Mouse (Mus musculus) neural tube, embryonic 14.5 days (tissue): ENCODE results near the gene Gcnt2. TPM values are rescaled to one million over a fixed set of nuclear protein-coding genes. Genes with fewer than 3 reads are reported as not detected.

Experiments
- ATAC-seq: fragments of 200-750 bp; cut with Nextera tagmentation; 2 replicates; pipeline ENCODE4 v1.8.0; 2017; ENCODE audit warnings: low read depth, mild to moderate bottlenecking, moderate TSS enrichment, moderate library complexity
- H3K27ac ChIP-seq: fragments of 300-500 bp; sonication (generic); 2 replicates; pipeline ENCODE4 v1.5.1; 2014; ENCODE audit warnings: low read depth, mild to moderate bottlenecking, control low read depth, low read length, moderate library complexity, mixed read lengths
- H3K27me3 ChIP-seq: fragments of 300-500 bp; sonication (generic); 2 replicates; pipeline ENCODE4 v1.6.1; 2014; ENCODE audit warnings: low read length; ENCODE audit not compliant: control insufficient read depth, insufficient read depth
- H3K36me3 ChIP-seq: fragments of 300-500 bp; sonication (generic); 2 replicates; pipeline ENCODE4 v1.6.1; 2014; ENCODE audit warnings: low read length, mixed read lengths; ENCODE audit not compliant: control insufficient read depth, insufficient read depth
- H3K4me1 ChIP-seq: fragments of 300-500 bp; sonication (generic); 2 replicates; pipeline ENCODE4 v1.6.1; 2014; ENCODE audit warnings: low read length; ENCODE audit not compliant: control insufficient read depth, insufficient read depth
- H3K4me2 ChIP-seq: fragments of 300-500 bp; sonication (generic); 2 replicates; pipeline ENCODE4 v1.6.1; 2014; ENCODE audit warnings: mild to moderate bottlenecking, low read depth, low read length, control low read depth
- H3K4me3 ChIP-seq: fragments of 300-500 bp; sonication (generic); 2 replicates; pipeline ENCODE4 v1.5.1; 2014; ENCODE audit warnings: low read depth, low read length, control low read depth, mixed read lengths
- H3K9ac ChIP-seq: fragments of 300-500 bp; sonication (generic); replicated peaks from 2 replicates; pipeline ENCODE4 v1.6.1; 2014; ENCODE audit warnings: low read depth, mild to moderate bottlenecking, control low read depth, low read length, mixed read lengths
- H3K9me3 ChIP-seq: fragments of 300-500 bp; sonication (generic); 2 replicates; pipeline ENCODE4 v1.6.1; 2016; ENCODE audit warnings: low read length; ENCODE audit not compliant: control insufficient read depth
- WGBS: fragments of 180-500 bp; shearing (Covaris S2); extraction: QIAGEN DNeasy Blood & Tissue Kit; methylation state at CpG from one replicate; pipeline ENCODE4 v1.1.7; 2014; 5-methylcytosine and 5-hydroxymethylcytosine counted together
- microRNA-seq: library from miRNA; unstranded; fragments of <30 nt; microRNA quantifications from one replicate; pipeline ENCODE4, GENCODE M21; 2016
- polyA plus RNA-seq: library from polyadenylated mRNA; unstranded; fragments of >200 nt; fragmentation: Nextera tagmentation; extraction: Ambion mirVana; gene quantifications from 2 replicates; pipeline ENCODE4 v1.2.1, GENCODE M21; 2014

The Gcnt2 gene
- polyA plus RNA-seq, 1 experiment from 2014 or later: 6.1 TPM

DNA sequence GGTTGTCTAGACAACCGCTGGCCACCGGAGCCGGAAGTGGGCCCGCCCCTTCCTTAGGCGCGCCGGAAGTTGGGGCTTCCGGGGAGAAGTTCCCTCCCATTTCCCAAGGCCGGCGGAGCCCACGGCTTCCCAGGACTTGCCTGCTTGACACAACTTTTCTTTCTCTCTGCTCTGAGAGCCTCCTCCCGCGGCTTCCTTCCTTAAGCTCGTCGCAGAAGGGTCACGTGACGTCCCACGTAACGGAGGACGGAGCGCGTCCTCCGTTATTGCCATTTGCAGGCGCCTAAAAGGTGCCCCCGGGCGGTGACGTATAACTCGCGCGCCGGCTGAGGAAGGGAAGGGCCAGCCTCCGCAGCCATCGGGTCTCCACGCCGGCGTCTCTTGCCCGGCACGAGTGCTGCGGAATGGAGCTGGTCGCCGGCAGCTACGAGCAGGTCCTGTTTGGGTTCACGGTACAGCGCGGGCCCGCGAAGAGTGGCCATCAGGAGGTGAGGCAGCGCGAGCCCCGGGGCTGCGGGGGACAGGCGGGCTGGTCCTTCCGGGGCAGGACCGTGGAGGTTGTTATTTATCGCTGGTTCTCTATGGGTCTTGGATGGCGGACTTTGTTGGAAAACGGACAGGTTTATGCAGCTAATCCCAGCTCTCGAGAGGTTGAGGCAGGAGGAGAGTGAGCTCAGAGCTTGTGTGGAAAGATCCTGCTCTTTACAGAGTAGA lies 141.5 kb downstream of the Gcnt2 start, which contains the start of gene Pak1ip1:
TSS of gene Pak1ip1 (plus strand) at position 98 of the 714 bp plus-strand sequence.
- H3K27ac ChIP-seq: peak within 1 kb of the TSS; percentile 97
- H3K36me3 ChIP-seq: peaks cover 9% of the 10 kb centered on the region
- no peaks in the 10 kb centered on the region for H3K27me3 ChIP-seq
- peak within 1 kb of the TSS; percentile 93 for H3K4me2 ChIP-seq
- peak within 1 kb of the TSS; percentile 73 for H3K9ac ChIP-seq
- WGBS: under 1% methylated on average over 58 of the region's 58 CpGs
- peak; percentile 96 for ATAC-seq
- no peaks in the 10 kb centered on the region for H3K9me3 ChIP-seq
- H3K4me1 ChIP-seq: peaks cover 4% of the 10 kb centered on the region; the same call in 1 of the 2 replicates
- H3K4me3 ChIP-seq: peak within 1 kb of the TSS; percentile 77

- WGBS: 86% methylated on average over 5 of the region's 5 CpGs
- Histone ChIP-seq H3K4me1 (peaks cover 4% of the 10 kb centered on the region; the same call in 1 of the 2 replicates), H3K9me3 (no peaks in the 10 kb centered on the region), H3K36me3 (peaks cover 18% of the 10 kb centered on the region), H3K9ac (0 out of 2 replicates have a peak overlapping the region, but pooled peaks have one; percentile 3), H3K4me2 (peak overlapping the region; percentile 93), H3K27me3 (no peaks in the 10 kb centered on the region), H3K27ac (no peak overlapping the region), H3K4me3 (peak overlapping the region; percentile 77)
- no peak for ATAC-seq
These were observed 142.4 kb downstream of the Gcnt2 start for GRCm38 (mm10) chr13:41002001-41002400.

GRCm38 (mm10) chr13:41006244-41006643 lies 146.7 kb downstream of the Gcnt2 start:
- H3K9ac ChIP-seq: no peak overlapping the region
- H3K4me1 ChIP-seq: peaks cover 4% of the 10 kb centered on the region; the same call in 1 of the 2 replicates
- H3K9me3 ChIP-seq: no peaks in the 10 kb centered on the region
- no peaks in the 10 kb centered on the region for H3K27me3 ChIP-seq
- no peak for ATAC-seq
- no peak overlapping the region for H3K4me2 ChIP-seq
- no peak overlapping the region for H3K27ac ChIP-seq
- peaks cover 54% of the 10 kb centered on the region for H3K36me3 ChIP-seq
- no peak overlapping the region for H3K4me3 ChIP-seq
- 93% methylated on average over 4 of the region's 4 CpGs for WGBS

GRCm38 (mm10) chr13:41008271-41008670 lies 148.7 kb downstream of the Gcnt2 start:
- H3K36me3 ChIP-seq: peaks cover 73% of the 10 kb centered on the region
- no peak for ATAC-seq
- H3K4me3 ChIP-seq: no peak overlapping the region
- WGBS: 96% methylated on average over 10 of the region's 10 CpGs
- no peak overlapping the region for H3K9ac ChIP-seq
- H3K4me2 ChIP-seq: no peak overlapping the region
- H3K27me3 ChIP-seq: no peaks in the 10 kb centered on the region
- no peaks in the 10 kb centered on the region for H3K9me3 ChIP-seq
- H3K27ac ChIP-seq: no peak overlapping the region
- H3K4me1 ChIP-seq: no peaks in the 10 kb centered on the region

DNA sequence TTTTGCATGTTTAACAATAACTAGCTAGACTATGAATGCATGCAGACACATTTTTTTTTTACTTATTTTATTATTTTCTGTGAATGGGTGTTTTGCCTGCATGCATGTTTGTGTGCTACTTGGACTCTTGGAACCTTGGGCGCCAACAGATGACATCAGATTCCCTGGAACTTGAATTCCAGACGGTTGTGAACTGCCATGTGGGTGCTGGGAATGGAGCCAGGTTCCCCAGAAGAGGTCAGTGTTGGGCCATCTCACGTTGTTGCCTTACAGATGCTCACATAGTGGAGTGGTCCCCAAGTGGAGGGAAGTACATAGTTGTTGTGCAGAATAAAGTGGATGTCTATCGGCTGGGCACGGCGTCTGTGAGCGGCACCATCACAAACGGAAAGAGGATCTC lies 149.4 kb downstream of the Gcnt2 start:
- ATAC-seq: no peak
- WGBS: 87% methylated on average over 8 of the region's 8 CpGs
- Histone ChIP-seq H3K9ac (no peak overlapping the region), H3K27ac (no peak overlapping the region), H3K27me3 (no peaks in the 10 kb centered on the region), H3K4me2 (no peak overlapping the region), H3K4me3 (no peak overlapping the region), H3K4me1 (no peaks in the 10 kb centered on the region), H3K36me3 (peaks cover 73% of the 10 kb centered on the region), H3K9me3 (no peaks in the 10 kb centered on the region)

Small RNA genes lying within 50 kb of the gene (microRNA-seq; reads per million reads assigned to microRNA genes)
- not detected for gene Mir5124a

Other genes with a start within 250 kb of the Gcnt2 start
- gene Tfap2a, start 121.4 kb upstream of the Gcnt2 start, polyA plus RNA-seq: 7.3 and 9.1 TPM in 2 replicates
- gene Pak1ip1, start 141.3 kb downstream of the Gcnt2 start, polyA plus RNA-seq: 55.5 and 63.9 TPM in 2 replicates
- 126 and 151 TPM in 2 replicates for gene Tmem14c, start 156.5 kb downstream of the Gcnt2 start, polyA plus RNA-seq
- gene Mak, start 220.0 kb downstream of the Gcnt2 start, polyA plus RNA-seq: 0.72 and 0.83 TPM in 2 replicates